Mouse (Mus musculus) skeletal muscle tissue, adult 2 months (tissue): ENCODE results near the gene Pxylp1.
A peak's percentile ranks its signal among the peaks of the same experiment; 100 is the strongest.

Source experiments
- DNase-seq: peaks from one replicate; pipeline ENCODE4 v3.0.0-alpha.2; 2012; ENCODE audit warnings: low read depth, low spot score

Gene Pxylp1

DNA sequence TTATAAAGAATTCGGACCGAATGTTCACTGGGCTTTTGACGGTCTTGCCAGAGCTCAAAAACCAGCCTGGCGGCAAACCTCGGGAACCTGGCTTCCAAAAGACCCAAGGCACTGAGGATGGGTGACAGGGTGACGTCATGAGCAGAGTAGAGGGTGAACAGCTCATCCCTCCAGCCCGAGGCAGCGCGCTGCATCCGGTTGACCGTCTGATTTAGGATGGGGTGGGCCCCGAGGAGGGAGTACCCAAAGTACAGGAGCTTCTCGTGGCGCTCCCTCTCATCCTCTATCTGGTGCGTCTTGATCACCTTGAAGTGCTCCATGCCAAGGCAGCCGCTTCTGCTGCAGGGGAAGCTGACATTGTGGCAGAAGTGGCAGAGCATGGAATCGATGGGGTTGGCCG lies 67.6 kb downstream of the Pxylp1 start:
- no peak for DNase-seq

DNA sequence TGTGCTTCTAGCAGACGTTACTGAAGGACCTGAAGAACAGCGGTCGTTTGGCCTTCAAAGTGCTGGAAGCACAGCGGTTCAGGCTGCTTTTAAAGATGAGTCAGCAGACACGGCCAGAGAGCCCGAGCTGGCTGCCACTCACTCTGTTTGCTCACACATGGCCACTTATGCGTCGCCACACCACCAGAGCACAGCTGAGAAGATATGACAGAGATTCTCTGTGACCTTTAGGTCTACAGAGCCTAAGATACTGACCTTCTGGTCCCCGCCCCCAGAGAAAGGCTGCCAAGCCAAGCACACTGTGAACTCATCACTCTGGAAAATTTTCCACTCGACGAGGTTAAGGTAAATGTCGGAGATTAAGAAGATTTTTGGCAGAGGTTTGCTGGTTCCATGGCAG lies 68.4 kb downstream of the Pxylp1 start:
- peak; percentile 10 for DNase-seq

DNA sequence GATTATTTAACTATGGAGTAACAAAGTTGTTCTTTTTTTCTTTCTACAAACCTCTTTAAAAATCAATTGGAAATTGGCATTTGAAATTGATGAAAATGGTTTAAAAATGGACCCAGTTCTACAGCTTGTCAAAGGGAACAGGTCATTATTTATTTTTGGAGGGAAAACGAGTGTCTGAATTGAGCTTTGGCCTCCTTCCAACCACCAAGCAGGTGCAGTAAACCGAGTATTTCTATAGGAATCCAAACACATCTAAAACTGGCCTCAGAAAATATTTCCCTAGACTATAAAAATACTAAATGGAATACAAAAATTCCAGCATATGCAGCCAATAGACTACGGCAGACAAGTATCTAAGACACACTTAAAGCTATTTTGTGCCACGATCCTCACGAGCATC lies 68.9 kb downstream of the Pxylp1 start:
- no peak for DNase-seq

DNA sequence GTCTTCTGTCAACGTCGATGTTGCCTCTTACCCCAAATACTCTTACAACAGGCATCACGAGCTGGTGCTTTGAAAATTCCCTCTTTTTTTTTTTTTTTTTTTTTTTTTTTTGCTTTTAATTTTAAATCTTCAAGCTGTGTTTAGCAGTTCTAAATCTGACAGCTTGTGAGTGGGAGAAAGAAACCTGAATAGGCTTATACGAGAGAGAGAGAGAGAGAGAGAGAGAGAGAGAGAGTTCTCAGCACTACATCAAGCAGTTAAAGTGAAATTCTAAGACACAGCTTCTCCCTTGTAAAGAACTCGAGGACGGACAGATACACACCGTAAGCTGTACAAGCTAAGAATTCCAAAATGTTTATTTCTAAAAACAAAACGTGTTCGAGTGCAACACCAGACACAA lies 69.5 kb downstream of the Pxylp1 start:
- no peak for DNase-seq

DNA sequence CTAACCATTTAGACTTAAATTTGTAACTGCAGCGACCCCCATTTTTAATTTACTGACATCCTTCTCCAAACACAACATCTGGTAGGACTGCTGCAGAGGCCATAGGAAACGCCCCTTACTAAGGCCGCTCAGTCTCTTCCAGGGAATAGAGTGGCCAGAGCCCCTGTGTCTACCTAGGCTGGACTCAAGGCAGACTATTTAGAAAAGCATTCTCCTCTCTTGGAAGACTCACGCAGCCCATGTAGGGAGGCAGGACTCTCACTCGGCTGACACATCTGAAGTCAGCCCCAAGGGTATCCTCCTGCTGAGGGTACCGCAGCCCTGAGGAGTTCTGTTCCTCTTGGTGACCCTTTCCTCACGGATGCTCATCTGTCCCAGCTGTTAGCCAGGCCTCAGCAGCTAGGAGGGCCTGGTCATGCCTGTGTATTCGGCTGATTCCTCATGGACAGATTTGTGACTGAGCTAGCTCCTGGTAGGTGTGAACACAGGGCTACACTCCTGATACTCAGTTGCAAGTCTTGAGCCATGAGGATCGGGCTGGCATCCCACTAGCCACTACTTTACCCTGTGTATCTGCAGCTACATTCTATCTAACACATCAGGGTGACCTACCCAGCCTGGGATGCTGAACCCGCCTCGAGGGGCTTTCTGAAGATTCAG lies 73.5 kb downstream of the Pxylp1 start:
- DNase-seq, result no peak

DNA sequence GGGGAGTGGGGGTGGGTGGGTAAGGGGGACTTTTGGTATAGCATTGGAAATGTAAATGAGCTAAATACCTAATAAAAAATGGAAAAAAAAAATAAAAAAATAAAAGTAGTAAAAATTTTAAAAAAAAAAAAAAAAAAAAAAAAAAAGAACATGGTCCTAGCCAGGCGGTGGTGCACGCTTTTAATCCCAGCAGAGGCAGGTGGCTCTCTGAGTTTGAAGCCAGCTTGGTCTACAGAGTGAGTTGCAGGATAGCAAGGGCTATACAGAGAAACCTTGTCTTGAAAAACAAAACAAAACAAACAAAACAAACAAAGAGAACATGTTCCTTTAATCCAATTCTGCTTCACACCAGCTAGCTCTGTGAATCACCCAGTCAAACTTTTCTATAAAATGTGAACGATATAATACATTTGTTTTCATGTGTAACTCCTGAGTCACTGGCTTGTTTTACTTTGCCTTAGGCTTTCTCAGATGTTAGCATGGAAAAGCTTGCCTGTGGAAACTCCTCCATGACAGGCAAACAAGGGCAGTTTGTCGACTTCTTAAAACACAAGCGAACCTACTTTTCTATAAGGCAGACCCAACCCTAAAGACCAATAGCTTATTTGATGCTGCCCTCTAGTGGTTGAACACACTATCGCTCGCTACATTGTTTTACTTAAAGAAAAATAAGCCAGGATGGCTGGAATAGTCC lies 74.2 kb downstream of the Pxylp1 start:
- peak; percentile 60 for DNase-seq

DNA sequence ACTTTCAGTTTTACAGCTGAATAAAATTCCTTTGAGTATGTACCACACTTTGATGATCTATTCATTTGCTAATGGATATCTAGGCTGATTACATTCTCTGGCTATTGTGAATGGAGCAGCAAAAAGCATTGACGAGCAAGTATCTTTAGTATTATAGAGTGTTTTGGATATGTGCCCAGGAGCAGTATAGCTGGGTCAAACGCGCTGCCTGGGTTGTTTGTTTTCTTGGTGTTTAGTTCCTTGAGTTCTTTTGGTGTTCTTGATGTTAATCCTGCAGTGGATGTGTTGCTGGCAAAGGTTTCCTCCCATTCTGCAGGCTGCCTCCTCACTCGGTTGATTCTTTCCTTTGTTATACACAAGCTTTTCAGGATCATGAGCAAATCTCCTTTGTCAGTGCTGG lies 80.5 kb downstream of the Pxylp1 start:
- no peak for DNase-seq

DNA sequence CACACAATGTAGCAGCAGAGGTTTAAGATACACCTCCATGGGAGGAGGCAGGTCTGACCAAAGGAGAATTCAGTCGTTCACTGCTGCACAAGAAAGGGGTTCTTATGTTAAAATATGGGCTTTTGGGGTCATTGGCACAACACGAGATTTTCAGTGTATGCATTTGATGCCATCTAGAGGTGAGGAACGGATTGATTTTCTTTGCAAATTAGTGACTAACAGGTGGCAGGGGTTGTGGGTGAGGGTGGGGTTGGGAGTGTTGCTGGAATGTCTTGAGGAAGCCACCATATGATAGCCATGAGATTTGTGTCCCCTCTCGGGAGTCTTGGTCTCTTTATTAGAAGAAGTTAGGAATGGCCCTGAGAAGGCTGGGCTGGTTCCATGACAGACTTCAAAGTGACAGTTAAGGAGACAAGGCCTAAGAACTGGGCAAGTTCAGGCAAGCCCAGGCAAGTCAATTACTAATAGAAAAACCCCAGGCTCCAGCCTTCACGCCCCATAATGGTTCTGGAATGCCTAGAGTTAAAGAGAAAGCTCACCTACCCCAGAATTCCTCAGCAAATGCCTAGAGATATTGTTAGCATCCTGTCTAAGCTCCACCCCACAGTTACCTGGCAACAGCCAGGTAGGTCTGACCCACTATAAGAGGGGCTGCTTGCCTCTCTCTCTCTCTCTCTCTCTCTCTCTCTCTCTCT lies 92.2 kb downstream of the Pxylp1 start:
- DNase-seq, result no peak

DNA sequence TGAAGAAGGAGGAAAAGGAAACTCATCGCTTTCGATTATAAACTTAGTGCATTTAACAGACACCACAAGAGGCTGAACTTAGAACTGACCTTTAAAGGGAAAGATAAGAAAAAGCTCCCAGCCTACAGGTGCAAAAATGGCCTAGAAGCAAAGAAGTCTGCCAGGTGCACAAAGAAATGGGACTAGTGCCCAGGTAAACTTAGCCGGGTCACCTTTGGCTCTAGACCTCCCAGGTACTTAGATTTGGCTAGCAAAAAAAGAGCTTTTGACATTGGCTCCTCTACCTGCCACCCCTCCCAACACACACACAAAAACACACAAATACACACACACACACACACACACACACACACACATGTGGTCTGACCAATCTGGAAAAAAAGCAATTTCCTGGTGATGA lies 95.2 kb downstream of the Pxylp1 start:
- no peak for DNase-seq

DNA sequence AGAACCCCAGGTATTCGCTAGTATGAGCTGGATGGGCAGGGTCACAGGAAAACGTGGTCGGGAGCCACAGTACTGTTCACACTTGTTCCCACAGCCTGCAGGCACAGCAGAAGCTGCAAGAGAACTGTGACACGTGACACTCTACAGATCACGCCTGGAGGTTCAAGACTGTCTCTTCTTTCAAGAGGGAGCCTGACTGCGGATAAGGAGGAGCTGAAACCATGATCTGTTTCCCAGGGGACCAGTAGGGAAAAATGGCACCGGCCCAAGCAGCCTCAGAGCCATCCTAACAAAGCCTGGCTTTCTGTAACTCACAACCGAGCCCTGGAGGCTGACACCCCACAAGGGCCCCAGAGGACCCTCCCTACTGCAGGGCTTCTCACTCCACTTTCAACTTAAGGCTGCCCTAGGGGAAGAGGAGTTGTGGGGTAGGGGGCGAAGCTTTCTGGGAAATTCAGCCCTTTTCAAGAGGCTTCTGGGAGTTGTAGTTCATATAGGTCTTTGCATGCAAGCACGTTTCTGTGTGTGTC lies 97.0 kb downstream of the Pxylp1 start:
- peak; percentile 27 for DNase-seq

DNA sequence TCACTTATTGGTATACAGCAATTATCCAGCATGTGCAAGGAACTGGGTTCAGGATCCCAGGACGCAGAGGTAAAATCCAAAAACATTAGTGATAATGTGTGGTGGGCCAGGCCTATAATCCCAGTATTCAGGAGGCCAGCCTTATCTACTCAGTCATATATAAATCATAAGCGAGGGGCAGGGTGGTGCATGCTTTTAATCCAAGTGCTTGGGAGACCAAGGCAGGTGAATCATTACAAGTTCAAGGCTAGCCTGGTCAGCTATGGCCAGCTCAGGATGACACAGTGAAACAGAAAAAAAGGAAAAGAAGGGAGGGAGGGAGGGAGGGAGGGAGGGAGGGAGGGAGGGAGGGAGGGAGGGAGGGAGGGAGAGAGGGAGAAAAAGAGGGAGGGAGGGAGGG lies 97.9 kb downstream of the Pxylp1 start:
- DNase-seq, result no peak

DNA sequence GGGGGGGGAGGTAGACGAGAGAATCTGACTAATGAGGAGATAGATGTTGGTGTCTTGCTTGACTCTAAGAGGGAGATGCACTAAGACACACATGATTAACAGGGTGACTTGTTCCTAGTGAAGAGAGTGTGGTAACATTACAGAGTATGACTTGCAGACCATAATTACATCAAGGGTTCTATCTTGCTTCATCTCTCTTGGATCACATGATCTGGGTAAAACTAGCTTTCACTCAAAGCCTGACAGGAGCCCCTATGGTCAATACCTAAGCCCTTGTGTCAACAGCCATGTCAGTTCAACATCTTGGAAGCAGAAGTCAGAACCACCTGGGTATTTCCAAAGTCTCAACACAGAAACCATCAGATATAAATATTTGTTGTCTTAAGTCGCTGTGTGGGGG lies 99.9 kb downstream of the Pxylp1 start:
- DNase-seq, result no peak

DNA sequence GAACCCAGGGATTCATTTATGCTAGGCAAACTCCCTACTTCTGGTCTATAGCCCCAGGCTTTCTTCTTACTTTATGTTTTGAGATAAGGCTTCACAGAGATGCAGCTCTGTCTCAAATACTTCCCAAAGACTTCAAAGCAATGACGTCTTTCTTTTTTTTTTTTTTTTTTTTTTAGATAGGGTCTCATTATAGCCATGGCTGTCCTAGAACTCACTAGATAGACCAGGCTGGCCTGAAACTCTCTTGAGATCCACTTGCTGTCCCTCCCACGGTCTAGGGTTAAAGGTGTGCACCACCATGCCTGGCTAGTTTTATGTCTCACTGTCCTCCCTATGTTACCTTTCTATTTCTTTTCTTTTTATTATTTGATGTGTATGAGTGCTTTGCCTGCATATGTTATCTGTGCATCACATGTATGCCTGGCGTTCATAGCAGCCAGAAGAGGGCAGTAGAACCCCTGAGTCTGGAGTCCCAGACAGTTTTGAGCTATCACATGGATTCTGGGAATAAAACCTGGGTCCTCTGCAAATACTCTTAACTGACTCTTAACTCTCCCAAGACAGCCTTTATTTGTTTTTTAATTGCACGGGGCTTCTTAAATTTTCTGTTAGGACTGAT lies 102.0 kb downstream of the Pxylp1 start:
- no peak for DNase-seq

DNA sequence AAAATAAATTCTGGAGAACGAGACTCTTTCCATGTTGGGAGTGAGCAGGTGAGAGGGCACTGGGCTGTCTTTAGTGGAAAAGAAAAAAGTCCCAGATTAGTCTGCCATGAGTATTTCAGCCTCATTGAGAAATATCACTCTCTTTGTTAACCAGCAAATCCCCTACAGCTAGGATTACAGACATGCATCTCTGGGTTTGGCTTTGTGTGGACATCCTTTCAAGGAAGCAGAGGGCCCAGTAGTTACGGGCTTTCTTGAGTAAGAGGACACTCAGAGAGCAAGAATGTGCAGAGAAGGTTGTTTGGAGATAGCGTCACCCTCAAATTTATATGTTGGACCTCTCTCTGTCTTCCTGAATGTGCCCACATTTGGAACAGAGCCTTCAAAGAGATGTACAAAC lies 102.6 kb downstream of the Pxylp1 start:
- DNase-seq, result no peak

DNA sequence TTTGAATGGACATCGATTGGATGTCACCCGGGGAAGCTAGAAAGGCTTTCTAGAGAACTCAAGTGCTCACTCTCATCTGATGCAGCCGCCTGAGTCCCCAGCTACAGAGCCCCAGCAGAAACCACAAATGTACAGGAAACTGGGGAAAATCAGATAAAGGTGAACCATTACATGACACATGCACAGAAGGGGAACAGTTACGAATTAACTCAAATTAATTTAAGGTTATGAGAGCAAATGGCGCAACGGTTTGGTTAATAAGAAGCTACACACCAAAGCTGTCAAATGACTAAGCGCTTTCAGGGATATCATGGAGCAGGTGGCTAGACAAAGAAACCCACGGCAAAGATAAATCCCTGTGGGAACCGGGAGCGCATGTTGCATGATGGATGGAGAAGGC lies 104.7 kb downstream of the Pxylp1 start:
- DNase-seq, result no peak

DNA sequence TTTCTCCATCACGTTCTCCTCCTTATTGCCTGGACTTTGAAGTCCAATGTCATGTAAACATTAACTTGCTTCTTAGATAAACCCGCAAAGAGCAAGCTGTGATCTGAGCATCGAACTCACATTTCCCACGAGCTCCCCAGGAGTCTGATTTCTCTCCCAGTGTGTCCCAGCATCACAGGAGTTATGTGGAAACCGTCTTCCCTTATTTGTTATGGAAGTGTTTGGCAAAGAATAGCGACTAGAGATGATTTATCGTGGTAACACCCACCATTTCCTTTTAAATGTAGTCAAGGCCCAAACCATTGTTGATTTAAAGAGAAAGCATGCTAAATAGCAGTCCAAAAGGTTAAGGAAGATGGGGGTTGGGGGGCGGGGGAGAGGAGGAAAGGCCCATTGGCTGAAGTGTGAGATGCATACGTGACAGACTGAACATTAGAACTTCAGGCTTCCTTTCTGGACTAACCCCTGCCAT lies 106.6 kb downstream of the Pxylp1 start:
- no peak for DNase-seq

DNA sequence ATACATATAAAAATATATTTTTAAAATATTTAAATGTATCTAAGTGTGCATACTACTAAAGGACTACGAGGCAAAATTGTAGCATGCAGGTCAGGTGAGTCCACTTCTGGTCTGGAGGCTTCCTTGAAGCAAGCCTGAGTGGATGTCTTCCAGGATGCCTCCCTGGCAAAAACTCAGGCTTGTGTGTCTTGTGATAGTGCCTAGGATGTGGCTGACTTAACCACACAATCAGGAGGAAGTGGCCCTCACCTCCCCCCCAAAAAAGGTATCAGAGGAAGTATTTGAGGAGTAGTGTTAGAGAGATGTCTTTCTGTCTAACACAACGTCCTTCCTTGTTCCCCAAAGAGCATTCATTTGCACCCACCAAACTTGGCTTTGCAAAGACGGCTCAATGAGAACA lies 107.3 kb downstream of the Pxylp1 start:
- no peak for DNase-seq

DNA sequence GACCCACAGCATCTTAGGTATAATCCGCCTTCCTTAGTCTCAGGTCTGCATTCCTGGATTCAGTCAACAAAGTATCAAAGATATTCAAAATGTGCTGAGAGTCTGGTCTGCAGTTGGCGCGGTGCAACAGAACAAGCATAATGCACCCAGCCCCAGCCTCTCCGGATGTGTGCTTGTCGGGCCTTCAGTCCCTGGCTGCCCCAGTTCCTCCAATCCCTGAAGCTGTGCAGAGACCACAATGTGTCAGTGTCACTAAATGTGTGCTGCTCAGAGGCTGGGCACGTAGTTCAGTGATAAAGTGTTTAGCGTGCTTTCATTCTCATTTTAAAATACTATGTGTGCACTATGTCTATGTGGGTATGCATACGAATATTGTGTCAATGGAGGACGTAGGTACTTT lies 108.8 kb downstream of the Pxylp1 start:
- no peak for DNase-seq

DNA sequence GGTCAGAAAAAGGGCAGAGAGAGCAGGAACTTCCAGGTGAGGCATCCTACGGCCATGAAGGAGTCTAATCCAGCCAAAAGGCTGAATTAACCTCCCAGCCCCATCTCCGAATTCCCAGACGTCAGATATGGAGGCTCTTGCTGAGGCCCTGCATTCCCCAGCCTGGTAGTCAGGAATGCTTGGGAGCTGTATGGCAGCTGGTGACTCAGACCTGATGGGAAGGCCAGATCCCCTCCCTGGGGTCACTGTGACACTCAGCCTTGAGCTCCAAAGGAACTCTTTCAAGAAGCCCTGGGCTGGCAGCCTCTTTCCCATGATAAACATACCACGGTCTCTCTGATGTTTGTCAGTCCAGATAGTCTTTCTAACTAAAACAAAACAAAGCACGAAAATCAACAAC lies 109.2 kb downstream of the Pxylp1 start:
- no peak for DNase-seq

DNA sequence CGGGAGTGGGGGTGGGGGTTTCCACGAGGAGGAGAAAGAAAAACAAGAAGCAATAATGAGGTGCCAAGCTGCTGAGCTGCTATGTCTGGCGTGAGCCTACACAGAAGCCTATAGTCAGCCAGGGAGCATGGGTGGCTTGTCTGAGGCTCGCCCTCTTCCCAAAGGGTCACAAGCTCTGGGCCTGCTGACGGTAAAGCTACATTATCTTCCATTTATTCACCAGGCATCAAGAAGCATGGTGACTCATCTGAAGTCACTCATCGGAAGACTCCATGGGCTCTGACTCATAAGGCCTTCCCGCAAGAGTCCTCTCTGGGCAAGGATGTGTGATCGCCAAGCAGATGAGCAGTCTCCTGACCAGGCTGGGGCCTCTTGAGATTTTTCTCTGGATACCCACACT lies 110.4 kb downstream of the Pxylp1 start:
- no peak for DNase-seq
